Mouse (Mus musculus) CH12.LX (cell line): Measurements from ENCODE around the gene Dph1. TPM values are rescaled to one million over a fixed set of nuclear protein-coding genes. Genes with fewer than 3 reads are reported as not detected.

Source experiments
- DNase-seq: peaks from one replicate; pipeline ENCODE4 v3.0.0-alpha.2; 2013; ENCODE audit errors: extremely low read depth
- H3K27ac ChIP-seq: 2 replicates; pipeline ENCODE4 v1.5.1; 2012; ENCODE audit warnings: low read depth, mild to moderate bottlenecking, control low read depth, moderate library complexity; ENCODE audit not compliant: insufficient read depth
- H3K27me3 ChIP-seq: replicated peaks from 2 replicates; pipeline ENCODE3; 2012; ENCODE audit warnings: inconsistent platforms
- H3K36me3 ChIP-seq, 2 experiments: replicated peaks in 1 of 2; 2 replicates each; pipeline versions ENCODE3 to v1.6.1; 2012; ENCODE audit warnings: inconsistent platforms in 1 of 2, low read length in 1 of 2, mild to moderate bottlenecking in 1 of 2, mixed read lengths in 1 of 2, moderate library complexity in 1 of 2; ENCODE audit not compliant: control insufficient read depth in 1 of 2, insufficient read depth in 1 of 2
- H3K4me1 ChIP-seq, 2 experiments: 2 replicates each; pipeline ENCODE4 v1.6.1; 2012; ENCODE audit warnings: inconsistent platforms in 1 of 2, moderate library complexity in 1 of 2; ENCODE audit not compliant: insufficient read depth in 2 of 2, control insufficient read depth in 1 of 2
- H3K4me2 ChIP-seq: 2 replicates; pipeline ENCODE4 v1.6.1; 2012; ENCODE audit warnings: low read depth, mild to moderate bottlenecking, control low read depth; ENCODE audit not compliant: poor library complexity, insufficient read depth, severe bottlenecking
- H3K4me3 ChIP-seq, 3 experiments: fragments of 150-350 bp in 1 of 3; sonication (generic) in 1 of 3; replicated peaks in 1 of 3; 2 replicates each; pipeline versions ENCODE3 to v1.5.1; 2011 to 2012; ENCODE audit warnings: low read depth in 2 of 3, low read length in 2 of 3, mild to moderate bottlenecking in 2 of 3, moderate library complexity in 2 of 3, control low read depth in 1 of 3, improper control_type of control experiment in 1 of 3, inconsistent platforms in 1 of 3, mixed read lengths in 1 of 3; ENCODE audit not compliant: poor library complexity in 1 of 3
- H3K79me2 ChIP-seq: replicated peaks from 2 replicates; pipeline ENCODE4 v1.6.1; 2012; ENCODE audit warnings: mild to moderate bottlenecking, moderate library complexity; ENCODE audit not compliant: control insufficient read depth, poor library complexity, insufficient read depth, severe bottlenecking; ENCODE audit errors: extremely low read depth
- H3K9ac ChIP-seq: 2 replicates; pipeline ENCODE4 v1.6.1; 2012; ENCODE audit warnings: low read depth, mild to moderate bottlenecking, control low read depth, moderate library complexity; ENCODE audit not compliant: insufficient read depth
- H3K9me3 ChIP-seq: replicated peaks from 2 replicates; pipeline ENCODE3; 2012; ENCODE audit warnings: low read length, inconsistent platforms, mixed read lengths
- BHLHE40 ChIP-seq: IDR thresholded peaks from 2 replicates; pipeline ENCODE4 v1.6.1; 2011; ENCODE audit warnings: mild to moderate bottlenecking, low read depth, low read length, improper control_type of control experiment
- CHD2 ChIP-seq: IDR thresholded peaks from 2 replicates; pipeline ENCODE4 v1.6.1; 2011; ENCODE audit warnings: low read length, improper control_type of control experiment
- CTCF ChIP-seq, 2 experiments: IDR thresholded peaks in 1 of 2; conservative IDR thresholded peaks in 1 of 2; 2 replicates each; pipeline ENCODE4 v1.5.1; 2011 to 2012; ENCODE audit warnings: low read depth in 2 of 2, low read length in 2 of 2, improper control_type of control experiment in 1 of 2, inconsistent platforms in 1 of 2, mild to moderate bottlenecking in 1 of 2, moderate library complexity in 1 of 2
- E2F4 ChIP-seq: IDR thresholded peaks from 2 replicates; pipeline ENCODE4 v1.6.1; 2011; ENCODE audit warnings: low read depth, low read length, improper control_type of control experiment; ENCODE audit not compliant: insufficient replicate concordance
- EP300 ChIP-seq: IDR thresholded peaks from 2 replicates; pipeline ENCODE4 v1.6.1; 2011; ENCODE audit warnings: low read length, improper control_type of control experiment
- ETS1 ChIP-seq: conservative IDR thresholded peaks from 2 replicates; pipeline ENCODE4 v1.6.1; 2012; ENCODE audit warnings: low read depth, mild to moderate bottlenecking, inconsistent platforms, low read length, improper control_type of control experiment, moderate library complexity
- HCFC1 ChIP-seq: IDR thresholded peaks from 2 replicates; pipeline ENCODE4 v1.6.1; 2012; ENCODE audit warnings: low read depth, mild to moderate bottlenecking, inconsistent platforms, low read length, improper control_type of control experiment
- IRF4 ChIP-seq: IDR thresholded peaks from 2 replicates; pipeline ENCODE4 v1.6.1; 2014; ENCODE audit warnings: low read depth, mild to moderate bottlenecking, inconsistent platforms, low read length, improper control_type of control experiment
- JUN ChIP-seq: IDR thresholded peaks from 2 replicates; pipeline ENCODE4 v1.6.1; 2011; ENCODE audit warnings: low read depth, mild to moderate bottlenecking, low read length, improper control_type of control experiment, moderate library complexity; ENCODE audit not compliant: insufficient read depth
- JUND ChIP-seq: conservative IDR thresholded peaks from 2 replicates; pipeline ENCODE4 v1.6.1; 2011; ENCODE audit warnings: low read depth, low read length, improper control_type of control experiment
- KAT2A ChIP-seq: IDR thresholded peaks from 2 replicates; pipeline ENCODE4 v1.6.1; 2012; ENCODE audit warnings: low read length, improper control_type of control experiment, inconsistent platforms; ENCODE audit not compliant: insufficient replicate concordance
- MAFK ChIP-seq: IDR thresholded peaks from 2 replicates; pipeline ENCODE4 v1.6.1; 2011; ENCODE audit warnings: low read length, improper control_type of control experiment; ENCODE audit not compliant: insufficient replicate concordance
- MAX ChIP-seq: IDR thresholded peaks from 2 replicates; pipeline ENCODE4 v1.6.1; 2011; ENCODE audit warnings: low read length, improper control_type of control experiment
- MAZ ChIP-seq: IDR thresholded peaks from 2 replicates; pipeline ENCODE4 v1.6.1; 2012; ENCODE audit warnings: low read depth, mild to moderate bottlenecking, inconsistent platforms, low read length, improper control_type of control experiment, moderate library complexity
- MEF2A ChIP-seq: IDR thresholded peaks from 2 replicates; pipeline ENCODE4 v1.6.1; 2014; ENCODE audit warnings: low read depth, mild to moderate bottlenecking, inconsistent platforms, low read length, improper control_type of control experiment, borderline replicate concordance
- MXI1 ChIP-seq: IDR thresholded peaks from 2 replicates; pipeline ENCODE4 v1.6.1; 2011; ENCODE audit warnings: mild to moderate bottlenecking, low read depth, low read length, improper control_type of control experiment
- MYC ChIP-seq: IDR thresholded peaks from 2 replicates; pipeline ENCODE4 v1.6.1; 2011; ENCODE audit warnings: low read depth, mild to moderate bottlenecking, improper control_type of control experiment, low read length
- NRF1 ChIP-seq: IDR thresholded peaks from 2 replicates; pipeline ENCODE4 v1.6.1; 2014; ENCODE audit warnings: low read depth, mild to moderate bottlenecking, inconsistent platforms, low read length, improper control_type of control experiment, moderate library complexity
- PAX5 ChIP-seq: IDR thresholded peaks from 2 replicates; pipeline ENCODE4 v1.6.1; 2012; ENCODE audit warnings: low read length, inconsistent platforms, mixed read lengths
- POLR2A ChIP-seq: IDR thresholded peaks from 2 replicates; pipeline ENCODE4 v1.6.1; 2011; ENCODE audit warnings: low read depth, mild to moderate bottlenecking, improper control_type of control experiment, low read length
- POLR2AphosphoS2 ChIP-seq: IDR thresholded peaks from 2 replicates; pipeline ENCODE4 v1.6.1; 2011; ENCODE audit warnings: low read depth, low read length, improper control_type of control experiment
- RAD21 ChIP-seq: IDR thresholded peaks from 2 replicates; pipeline ENCODE4 v1.6.1; 2011; ENCODE audit warnings: low read depth, mild to moderate bottlenecking, low read length, improper control_type of control experiment, moderate library complexity
- SIN3A ChIP-seq: IDR thresholded peaks from 2 replicates; pipeline ENCODE4 v1.6.1; 2012; ENCODE audit warnings: low read length, improper control_type of control experiment, inconsistent platforms
- SMC3 ChIP-seq: IDR thresholded peaks from 2 replicates; pipeline ENCODE4 v1.6.1; 2011; ENCODE audit warnings: low read depth, low read length, improper control_type of control experiment
- TBP ChIP-seq: conservative IDR thresholded peaks from 2 replicates; pipeline ENCODE4 v1.6.1; 2011; ENCODE audit warnings: low read depth, low read length, improper control_type of control experiment
- TCF12 ChIP-seq: IDR thresholded peaks from 2 replicates; pipeline ENCODE4 v1.6.1; 2014; ENCODE audit warnings: low read depth, mild to moderate bottlenecking, inconsistent platforms, low read length, improper control_type of control experiment
- UBTF ChIP-seq: IDR thresholded peaks from 2 replicates; pipeline ENCODE4 v1.6.1; 2012; ENCODE audit warnings: low read depth, mild to moderate bottlenecking, inconsistent platforms, low read length, improper control_type of control experiment, moderate library complexity
- USF1 ChIP-seq: IDR thresholded peaks from 2 replicates; pipeline ENCODE4 v1.6.1; 2014; ENCODE audit warnings: low read depth, mild to moderate bottlenecking, inconsistent platforms, low read length, improper control_type of control experiment
- ZC3H11A ChIP-seq: IDR thresholded peaks from 2 replicates; pipeline ENCODE4 v1.6.1; 2012; ENCODE audit warnings: low read depth, mild to moderate bottlenecking, inconsistent platforms, low read length, improper control_type of control experiment
- ZKSCAN1 ChIP-seq: IDR thresholded peaks from 2 replicates; pipeline ENCODE4 v1.6.1; 2012; ENCODE audit warnings: low read depth, inconsistent platforms, low read length, improper control_type of control experiment, borderline replicate concordance
- ZMIZ1 ChIP-seq: IDR thresholded peaks from 2 replicates; pipeline ENCODE4 v1.6.1; 2012; ENCODE audit warnings: low read depth, mild to moderate bottlenecking, inconsistent platforms, low read length, improper control_type of control experiment
- dilution Hi-C: fragments of 300-500 bp; cut with MboI; formaldehyde crosslinking; loops from 2 replicates; pipeline ENCODE4 v1.14.3; 2020; ENCODE audit warnings: low sequenced_read_pairs; ENCODE audit not compliant: extremely low pct_unique_long_range_greater_than_20kb, extremely low pct_ligation_motif_present
- in situ Hi-C: fragments of 300-500 bp; cut with MboI; formaldehyde crosslinking; loops from 3 replicates; pipeline ENCODE4 v1.14.3; 2019; ENCODE audit warnings: low sequenced_read_pairs, low pct_ligation_motif_present, low pct_unique_long_range_greater_than_20kb, mixed read lengths
- polyA plus RNA-seq: library from polyadenylated mRNA; unstranded; fragments of >175 nt; gene quantifications from 2 replicates; pipeline ENCODE4 v1.2.1, GENCODE M21; 2012; ENCODE audit warnings: low read depth; ENCODE audit not compliant: insufficient read length
- total RNA-seq, 2 experiments: library from RNA; depleted of rRNA; stranded (reverse); fragments of 300-350 nt in 1 of 2; fragments of >200 nt in 1 of 2; gene quantifications; 2 replicates each; pipeline ENCODE4 v1.2.3; 2012 to 2014

Dph1 gene
- total and polyA plus RNA-seq, 3 experiments = 47.7 to 57.0 (median 54.7) TPM

GRCm38 (mm10) chr11:75183917-75184570, 7.0 kb downstream of the Dph1 start:
- H3K27ac ChIP-seq = no peak overlapping the region
- peaks cover 9 to 40% of the 10 kb centered on the region in 2 experiments for H3K4me1 ChIP-seq
- H3K4me2 ChIP-seq = no peak overlapping the region
- dilution Hi-C loops = no loop called here
- H3K27me3 ChIP-seq = no peaks in the 10 kb centered on the region
- H3K36me3 ChIP-seq = peaks cover 56 to 80% of the 10 kb centered on the region in 2 experiments
- no peak overlapping the region for H3K9ac ChIP-seq
- no peak overlapping the region for H3K4me3 ChIP-seq
- TF ChIP-seq ZC3H11A (no peak), POLR2AphosphoS2 (no peak), E2F4 (no peak)
- H3K79me2 ChIP-seq = peaks cover 10% of the 10 kb centered on the region; the same call in 1 of the 2 replicates
- DNase-seq = no peak
- H3K9me3 ChIP-seq = no peaks in the 10 kb centered on the region
- in situ Hi-C loops = no loop called here

DNA sequence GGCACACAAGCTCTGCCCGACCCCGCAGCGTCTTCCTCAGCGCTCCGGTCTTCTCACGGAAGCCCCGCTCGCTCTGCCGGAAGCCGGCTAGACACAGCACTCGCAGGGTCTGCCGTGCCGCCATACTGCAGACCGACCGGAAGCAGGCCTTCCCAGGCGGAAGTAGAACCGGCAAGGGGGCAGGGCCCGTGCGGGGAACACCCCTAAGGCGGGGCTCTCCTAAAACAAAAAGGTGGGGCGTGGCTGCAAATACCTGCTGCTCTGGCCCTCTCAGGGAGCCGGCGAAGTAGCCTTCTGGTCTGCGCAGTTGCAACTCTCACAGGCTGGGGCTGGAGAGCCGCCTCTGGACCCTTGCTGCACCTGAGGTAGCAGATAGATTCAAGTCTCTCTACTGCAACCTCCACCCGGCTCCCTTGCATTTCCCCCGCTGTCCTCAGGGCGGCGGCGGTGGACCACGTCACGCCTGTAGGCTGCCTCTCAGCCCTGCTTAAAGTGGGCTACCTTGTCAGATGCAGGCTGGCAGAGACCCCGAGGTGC, 12.3 kb downstream of the Dph1 start, which contains the start of gene Ovca2:
Ovca2 (minus strand) TSS at position 164 of the 537 bp plus-strand sequence.
- Histone ChIP-seq H3K4me2 (peak within 1 kb of the TSS; percentile 89), H3K27ac (no peak within 1 kb of the TSS), H3K4me1 (peaks cover 7 to 21% of the 10 kb centered on the region in 2 experiments; a peak in 3 of 4 replicates), H3K79me2 (peaks cover 9% of the 10 kb centered on the region), H3K4me3 (peak within 1 kb of the TSS; percentile 68 to 92 (median 74)), H3K36me3 (peaks cover 56 to 76% of the 10 kb centered on the region in 2 experiments), H3K9me3 (no peaks in the 10 kb centered on the region), H3K27me3 (peaks cover 5% of the 10 kb centered on the region), H3K9ac (peak within 1 kb of the TSS; percentile 86)
- dilution Hi-C loops = no loop called here
- peak; percentile 94 for DNase-seq
- in situ Hi-C loops = no loop called here
- TF ChIP-seq SMC3 (peak; percentile 79), POLR2AphosphoS2 (peak; percentile 95), MAFK (no peak), JUND (no peak), MEF2A (no peak), MXI1 (peak; percentile 64; the same call in 1 of the 2 replicates), ZKSCAN1 (no peak), MAZ (no peak), ETS1 (no peak; the same call in 1 of the 2 replicates), RAD21 (peak; percentile 87), MAX (peak; percentile 57; the same call in 1 of the 2 replicates), EP300 (no peak), UBTF (no peak), MYC (no peak), CHD2 (no peak), IRF4 (no peak), KAT2A (peak; percentile 68; the same call in 1 of the 2 replicates), NRF1 (peak; percentile 44), HCFC1 (peak; percentile 85), SIN3A (0 out of 2 replicates have a peak, but pooled peaks have one; percentile 45), JUN (no peak), ZMIZ1 (peak; percentile 88), POLR2A (peak; percentile 96), BHLHE40 (no peak), TCF12 (peak; percentile 91), USF1 (no peak), ZC3H11A (no peak), PAX5 (no peak), TBP (peak; percentile 80), CTCF (conservative IDR thresholded peaks at IDR 0.05 in 1 of 2, IDR thresholded peaks at IDR 0.05 in 1 of 2; ENCODE audit: low read depth in 2 of 2, low read length in 2 of 2) (peak; percentile 49 to 91; a peak in 3 of 4 replicates)
